Mouse (Mus musculus): ENCODE measurements at regions not wholly inside any gene's neighbourhood (a gene's known extent, or its start where the extent isn't known, plus 50 kb on each side); places are given as distances from the start of the nearest gene placed in this dataset.

DNA sequence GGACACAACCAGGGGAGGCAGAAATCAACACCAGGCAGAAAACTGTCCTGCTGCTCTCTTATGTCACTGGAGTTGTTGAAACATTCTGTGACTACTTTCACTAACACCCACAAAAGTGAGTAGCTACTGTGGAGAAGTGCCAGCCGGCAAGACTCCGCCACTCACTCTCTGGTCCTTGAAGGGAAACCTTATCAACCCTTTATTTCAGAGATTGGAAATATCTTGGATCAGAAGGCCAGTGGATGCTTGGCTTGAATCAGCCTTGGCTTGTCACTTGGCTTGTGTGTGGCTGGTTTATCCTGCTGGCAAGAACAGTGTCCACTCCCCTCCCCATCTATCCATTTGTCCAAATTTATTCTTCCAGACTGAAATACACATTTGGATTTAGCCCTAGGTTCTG lies 335.3 kb upstream of the Tbx3 start:
- TF ChIP-seq MAX (IDR thresholded peaks at IDR 0.05): no peak
- TF ChIP-seq CTCF (IDR thresholded peaks at IDR 0.05; ENCODE audit: control insufficient read depth, insufficient read depth, insufficient read length): no peak
- no peak for TF ChIP-seq MYOD1 (IDR thresholded peaks at IDR 0.05; ENCODE audit: control insufficient read depth, insufficient read length, low read depth)
- TF ChIP-seq USF1 (IDR thresholded peaks at IDR 0.05; ENCODE audit: low read depth): no peak
- no peak for TF ChIP-seq FOSL1 (IDR thresholded peaks at IDR 0.05; ENCODE audit: insufficient read depth, low read length, poor library complexity, severe bottlenecking)
- TF ChIP-seq CEBPB (IDR thresholded peaks at IDR 0.05; ENCODE audit: low read depth): no peak
- TF ChIP-seq MYOG (IDR thresholded peaks at IDR 0.05; ENCODE audit: control insufficient read depth, extremely low read depth, insufficient read length): no peak
